Mouse (Mus musculus): Measurements from ENCODE around the gene Ryr2. TPM values are rescaled to one million over a fixed set of nuclear protein-coding genes. Genes with fewer than 3 reads are reported as not detected.

The Ryr2 gene
- polyA plus RNA-seq, 2 experiments, result 0.37 to 0.79 TPM

- DNase-seq (ENCODE audit: low spot score), result no peak
- no peak overlapping the region for H3K27ac ChIP-seq (replicated peaks; ENCODE audit: low read depth, low read length)
- H3K4me1 ChIP-seq (ENCODE audit: control insufficient read depth, insufficient read depth, low read length), result no peaks in the 10 kb centered on the region
- no peaks in the 10 kb centered on the region for H3K9me3 ChIP-seq (ENCODE audit: control insufficient read depth, low read length)
- no peak for ATAC-seq (ENCODE audit: low FRiP score, low read depth)
- no peak overlapping the region for H3K4me3 ChIP-seq (replicated peaks; ENCODE audit: low read length)
- no peaks in the 10 kb centered on the region for H3K27me3 ChIP-seq (ENCODE audit: control insufficient read depth, insufficient read depth, low read length)
- no peak for TF ChIP-seq POLR2A (IDR thresholded peaks at IDR 0.05; ENCODE audit: borderline replicate concordance, extremely low read depth, insufficient read depth, insufficient read length)
- 45% methylated on average over 4 of the region's 4 CpGs for WGBS
- no peaks in the 10 kb centered on the region for H3K36me3 ChIP-seq (ENCODE audit: control insufficient read depth, insufficient read depth, low read length)
- no peak overlapping the region for H3K4me2 ChIP-seq (replicated peaks; ENCODE audit: low read depth, low read length, severe bottlenecking)
- H3K9ac ChIP-seq (ENCODE audit: low read depth, low read length, severe bottlenecking), result no peak overlapping the region
These were observed 69.9 kb downstream of the Ryr2 start for GRCm38 (mm10) chr13:12036834-12037233.

GRCm38 (mm10) chr13:12033914-12034313 lies 72.8 kb downstream of the Ryr2 start:
- no peaks in the 10 kb centered on the region for H3K36me3 ChIP-seq (ENCODE audit: control insufficient read depth, insufficient read depth, low read length)
- H3K4me3 ChIP-seq (replicated peaks; ENCODE audit: low read length), result no peak overlapping the region
- no peak overlapping the region for H3K4me2 ChIP-seq (replicated peaks; ENCODE audit: low read depth, low read length, severe bottlenecking)
- no peaks in the 10 kb centered on the region for H3K27me3 ChIP-seq (ENCODE audit: control insufficient read depth, insufficient read depth, low read length)
- TF ChIP-seq POLR2A (IDR thresholded peaks at IDR 0.05; ENCODE audit: borderline replicate concordance, extremely low read depth, insufficient read depth, insufficient read length), result no peak
- H3K9me3 ChIP-seq (ENCODE audit: control insufficient read depth, low read length), result no peaks in the 10 kb centered on the region
- ATAC-seq (ENCODE audit: low FRiP score, low read depth) (no peak), DNase-seq (ENCODE audit: low spot score) (no peak)
- H3K27ac ChIP-seq (replicated peaks; ENCODE audit: low read depth, low read length), result no peak overlapping the region
- 68% methylated on average over 6 of the region's 6 CpGs for WGBS
- H3K9ac ChIP-seq (ENCODE audit: low read depth, low read length, severe bottlenecking), result no peak overlapping the region
- H3K4me1 ChIP-seq (ENCODE audit: control insufficient read depth, insufficient read depth, low read length), result no peaks in the 10 kb centered on the region

- no peak overlapping the region for H3K9ac ChIP-seq (ENCODE audit: low read depth, low read length, severe bottlenecking)
- H3K4me3 ChIP-seq (replicated peaks; ENCODE audit: low read length), result no peak overlapping the region
- TF ChIP-seq POLR2A (IDR thresholded peaks at IDR 0.05; ENCODE audit: borderline replicate concordance, extremely low read depth, insufficient read depth, insufficient read length), result no peak
- H3K9me3 ChIP-seq (ENCODE audit: control insufficient read depth, low read length), result no peaks in the 10 kb centered on the region
- no peaks in the 10 kb centered on the region for H3K4me1 ChIP-seq (ENCODE audit: control insufficient read depth, insufficient read depth, low read length)
- H3K27me3 ChIP-seq (ENCODE audit: control insufficient read depth, insufficient read depth, low read length), result no peaks in the 10 kb centered on the region
- WGBS, result 83% methylated on average over 5 of the region's 5 CpGs
- DNase-seq (ENCODE audit: low spot score) (no peak), ATAC-seq (ENCODE audit: low FRiP score, low read depth) (no peak)
- no peak overlapping the region for H3K4me2 ChIP-seq (replicated peaks; ENCODE audit: low read depth, low read length, severe bottlenecking)
- no peaks in the 10 kb centered on the region for H3K36me3 ChIP-seq (ENCODE audit: control insufficient read depth, insufficient read depth, low read length)
- no peak overlapping the region for H3K27ac ChIP-seq (replicated peaks; ENCODE audit: low read depth, low read length)
These were observed 73.5 kb downstream of the Ryr2 start for GRCm38 (mm10) chr13:12033272-12033671.

- TF ChIP-seq POLR2A (IDR thresholded peaks at IDR 0.05; ENCODE audit: borderline replicate concordance, extremely low read depth, insufficient read depth, insufficient read length), result no peak
- 85% methylated on average over 7 of the region's 7 CpGs for whole genome bisulfite sequencing
These were observed 76.9 kb downstream of the Ryr2 start for GRCm38 (mm10) chr13:12029841-12030240.

GRCm38 (mm10) chr13:12029326-12029725 lies 77.4 kb downstream of the Ryr2 start:
- ATAC-seq (ENCODE audit: low FRiP score, low read depth), result no peak
- no peak overlapping the region for H3K9ac ChIP-seq (ENCODE audit: low read depth, low read length, severe bottlenecking)
- WGBS, result 84% methylated on average over 4 of the region's 4 CpGs
- TF ChIP-seq POLR2A (IDR thresholded peaks at IDR 0.05; ENCODE audit: borderline replicate concordance, extremely low read depth, insufficient read depth, insufficient read length), result no peak
- H3K27me3 ChIP-seq (ENCODE audit: control insufficient read depth, insufficient read depth, low read length), result no peaks in the 10 kb centered on the region
- DNase-seq (ENCODE audit: low spot score), result no peak
- no peak overlapping the region for H3K4me3 ChIP-seq (replicated peaks; ENCODE audit: low read length)
- H3K27ac ChIP-seq (replicated peaks; ENCODE audit: low read depth, low read length), result no peak overlapping the region
- H3K36me3 ChIP-seq (ENCODE audit: control insufficient read depth, insufficient read depth, low read length), result no peaks in the 10 kb centered on the region
- H3K4me1 ChIP-seq (ENCODE audit: control insufficient read depth, insufficient read depth, low read length), result no peaks in the 10 kb centered on the region
- H3K9me3 ChIP-seq (ENCODE audit: control insufficient read depth, low read length), result no peaks in the 10 kb centered on the region
- H3K4me2 ChIP-seq (replicated peaks; ENCODE audit: low read depth, low read length, severe bottlenecking), result no peak overlapping the region

More at GRCm38 (mm10) chr13:12029841-12030240, 76.9 kb downstream of the Ryr2 start:
- DNase-seq (ENCODE audit: low spot score) (no peak), ATAC-seq (ENCODE audit: low FRiP score, low read depth) (no peak)
- no peak overlapping the region for H3K4me2 ChIP-seq (replicated peaks; ENCODE audit: low read depth, low read length, severe bottlenecking)
- H3K36me3 ChIP-seq (ENCODE audit: control insufficient read depth, insufficient read depth, low read length), result no peaks in the 10 kb centered on the region
- no peaks in the 10 kb centered on the region for H3K9me3 ChIP-seq (ENCODE audit: control insufficient read depth, low read length)
- no peak overlapping the region for H3K27ac ChIP-seq (replicated peaks; ENCODE audit: low read depth, low read length)
- H3K9ac ChIP-seq (ENCODE audit: low read depth, low read length, severe bottlenecking), result no peak overlapping the region
- H3K4me3 ChIP-seq (replicated peaks; ENCODE audit: low read length), result no peak overlapping the region
- H3K27me3 ChIP-seq (ENCODE audit: control insufficient read depth, insufficient read depth, low read length), result no peaks in the 10 kb centered on the region
- H3K4me1 ChIP-seq (ENCODE audit: control insufficient read depth, insufficient read depth, low read length), result no peaks in the 10 kb centered on the region

GRCm38 (mm10) chr13:12018046-12018445 lies 88.7 kb downstream of the Ryr2 start:
- Histone ChIP-seq H3K36me3 (ENCODE audit: control insufficient read depth, insufficient read depth, low read length) (no peaks in the 10 kb centered on the region), H3K9ac (ENCODE audit: low read depth, low read length, severe bottlenecking) (no peak overlapping the region), H3K27ac (replicated peaks; ENCODE audit: low read depth, low read length) (no peak overlapping the region), H3K27me3 (ENCODE audit: control insufficient read depth, insufficient read depth, low read length) (no peaks in the 10 kb centered on the region), H3K9me3 (ENCODE audit: control insufficient read depth, low read length) (no peaks in the 10 kb centered on the region), H3K4me3 (replicated peaks; ENCODE audit: low read length) (no peak overlapping the region), H3K4me2 (replicated peaks; ENCODE audit: low read depth, low read length, severe bottlenecking) (no peak overlapping the region), H3K4me1 (ENCODE audit: control insufficient read depth, insufficient read depth, low read length) (no peaks in the 10 kb centered on the region)
- DNase-seq (ENCODE audit: low spot score), result no peak
- 71% methylated on average over 9 of the region's 9 CpGs for WGBS
- TF ChIP-seq POLR2A (IDR thresholded peaks at IDR 0.05; ENCODE audit: borderline replicate concordance, extremely low read depth, insufficient read depth, insufficient read length), result no peak
- ATAC-seq (ENCODE audit: low FRiP score, low read depth), result no peak

All from limb, embryonic 14.5 days (tissue).